Mouse (Mus musculus): ENCODE data around the gene Trim3.

DNA sequence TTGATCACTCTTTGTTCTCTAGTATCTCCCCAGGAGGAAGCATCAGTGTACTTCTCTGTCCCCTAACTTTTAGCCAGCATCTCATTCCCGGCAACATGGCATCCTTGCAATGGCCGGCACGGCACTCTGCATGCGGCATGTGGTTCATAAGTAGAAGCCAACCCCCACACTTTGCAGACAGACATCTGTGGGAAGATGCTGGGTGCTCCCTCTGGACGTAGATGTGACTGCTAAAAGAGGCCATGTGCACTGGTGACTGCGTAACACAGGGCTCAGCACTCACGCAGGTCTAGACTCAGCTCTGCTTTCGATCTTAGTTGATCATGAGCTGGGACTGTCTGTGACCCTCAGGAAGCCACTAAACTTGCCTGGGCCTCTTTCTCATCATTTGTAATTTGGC lies 60.4 kb downstream of the Trim3 start:
- TF ChIP-seq POLR2A (IDR thresholded peaks at IDR 0.05; ENCODE audit: insufficient read length, low read depth), result no peak
- TF ChIP-seq E2F4 (IDR thresholded peaks at IDR 0.05; ENCODE audit: insufficient read depth), result no peak
- TF ChIP-seq USF1 (IDR thresholded peaks at IDR 0.05; ENCODE audit: low read depth), result no peak
